Mouse (Mus musculus): ENCODE measurements around the gene Dgkg. TPM values are rescaled to one million over a fixed set of nuclear protein-coding genes. Genes with fewer than 3 reads are reported as not detected.

The Dgkg gene
- total RNA-seq, 2 experiments from 2014 or later = 12.1 to 24.4 TPM

DNA sequence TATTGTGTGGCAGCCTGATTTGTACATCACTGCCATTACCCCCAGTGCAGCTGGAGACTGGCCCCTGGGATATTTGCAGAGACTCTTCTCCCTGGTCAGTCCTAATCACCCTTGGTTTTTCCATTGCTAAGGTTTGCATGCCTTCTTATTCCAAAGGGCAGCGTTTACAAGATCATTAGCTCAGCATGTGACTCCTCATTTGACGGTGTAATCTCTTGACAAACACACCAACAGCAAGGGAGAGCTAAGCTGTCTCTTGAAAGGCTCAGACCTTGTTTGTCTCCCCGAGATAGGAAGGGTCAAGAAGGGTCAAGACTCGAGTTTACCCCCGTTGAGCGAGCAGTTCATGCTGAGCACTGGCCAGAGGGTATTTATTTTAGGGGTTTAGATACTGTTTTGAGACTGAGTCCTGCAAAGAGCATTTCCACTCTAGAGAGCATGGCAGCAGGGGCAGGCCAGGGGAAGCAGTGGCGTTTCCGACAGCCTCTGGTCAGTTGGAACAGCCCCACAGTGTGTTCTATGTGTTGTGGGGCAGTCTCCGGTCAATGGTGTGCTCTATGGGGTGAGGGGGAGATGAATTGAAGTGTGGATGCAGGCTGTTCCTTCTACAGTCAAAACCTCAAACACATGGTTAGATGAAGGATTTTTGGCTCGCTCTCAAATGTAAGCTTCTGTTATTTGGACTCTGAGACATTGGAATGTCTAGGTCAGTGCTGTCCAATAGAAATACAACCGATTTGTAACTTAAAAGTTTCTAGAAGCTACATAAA, 105.6 kb downstream of the Dgkg start:
- no peak for ATAC-seq (replicated peaks; ENCODE audit: poor library complexity, severe bottlenecking)

DNA sequence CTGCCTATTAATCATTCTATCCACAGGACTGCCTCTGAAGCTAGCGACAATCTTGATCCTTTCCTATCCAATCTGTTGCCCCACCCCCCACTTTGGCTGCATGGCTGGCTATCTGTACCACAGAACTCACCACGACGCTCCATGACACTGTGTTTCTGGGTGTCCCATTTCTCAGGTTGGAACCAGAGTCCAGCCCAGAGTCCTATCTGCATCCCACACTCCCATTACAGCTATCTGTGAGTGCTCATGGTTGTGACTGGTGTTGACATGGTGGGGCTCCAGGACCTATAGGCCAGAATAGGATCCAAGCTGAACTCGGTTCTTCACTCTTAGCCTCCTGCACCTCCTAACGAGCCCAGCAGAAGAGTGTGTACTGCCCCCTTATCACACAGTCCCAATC, 107.7 kb downstream of the Dgkg start:
- no peak for ATAC-seq (replicated peaks; ENCODE audit: poor library complexity, severe bottlenecking)

DNA sequence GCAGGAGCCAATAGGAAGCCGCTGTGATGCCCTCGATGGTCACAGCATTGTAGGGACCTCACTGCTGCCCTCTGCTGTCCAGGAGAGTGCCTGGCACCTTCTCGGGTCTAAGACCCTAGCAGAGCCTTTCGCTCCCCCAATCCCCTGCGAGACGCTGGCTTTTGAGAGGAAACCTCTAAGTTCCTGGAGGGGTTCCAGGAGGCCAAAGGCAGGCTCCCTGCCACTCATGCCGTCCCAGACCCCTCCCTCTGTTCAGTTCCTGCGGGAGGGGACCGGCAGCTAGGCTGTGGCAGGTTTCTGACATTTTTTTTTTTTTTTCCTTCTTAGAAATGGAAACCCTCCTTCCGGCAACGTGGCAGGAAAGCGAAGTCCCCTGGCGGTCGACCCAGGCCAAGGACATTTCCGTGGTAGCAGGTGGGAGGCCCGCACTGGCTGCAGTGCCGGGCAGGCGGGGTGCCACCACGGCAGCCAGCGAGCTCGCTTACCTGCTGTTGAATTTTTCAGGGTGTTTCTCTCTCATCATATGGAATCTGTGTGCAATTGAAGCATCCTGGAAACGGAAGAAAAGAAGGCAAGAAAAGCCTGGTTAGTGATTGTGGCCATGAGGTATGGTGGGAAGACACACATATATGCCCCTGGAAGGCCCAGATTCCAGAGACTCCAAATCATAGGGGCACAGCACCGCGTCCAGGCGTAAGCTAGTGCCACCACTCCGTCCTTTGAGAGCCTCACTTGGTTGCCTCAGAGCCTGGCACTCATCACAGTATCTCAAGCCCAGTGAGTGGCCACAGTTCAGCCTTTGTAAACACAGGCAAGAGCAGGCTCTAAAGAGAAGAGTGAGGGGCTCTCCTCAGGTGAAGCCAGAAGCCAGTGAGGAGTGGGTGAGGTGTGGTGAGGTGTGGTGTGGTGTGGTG, 108.6 kb downstream of the Dgkg start:
- ATAC-seq (replicated peaks; ENCODE audit: poor library complexity, severe bottlenecking) = peak; percentile 81

DNA sequence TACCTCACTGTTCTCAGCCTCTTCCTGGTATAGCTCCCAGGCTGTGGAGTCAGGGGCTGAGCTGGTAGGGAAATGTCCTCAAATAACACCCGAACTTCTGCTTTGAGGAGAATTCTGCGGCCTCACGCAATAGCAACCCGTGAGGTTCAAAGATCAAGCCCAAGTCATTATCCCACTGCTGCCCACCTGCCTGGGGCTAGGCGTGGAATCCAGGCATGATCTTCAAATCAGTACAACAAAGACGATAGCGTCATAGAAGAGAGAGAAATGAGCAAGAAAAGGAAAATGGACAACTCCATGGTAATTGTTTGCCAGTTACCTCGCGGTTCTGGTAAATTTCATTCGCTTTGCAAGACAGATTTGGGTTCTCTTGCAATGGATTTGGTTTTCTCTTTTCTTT, 109.3 kb downstream of the Dgkg start:
- ATAC-seq (replicated peaks; ENCODE audit: poor library complexity, severe bottlenecking) = peak; percentile 29

DNA sequence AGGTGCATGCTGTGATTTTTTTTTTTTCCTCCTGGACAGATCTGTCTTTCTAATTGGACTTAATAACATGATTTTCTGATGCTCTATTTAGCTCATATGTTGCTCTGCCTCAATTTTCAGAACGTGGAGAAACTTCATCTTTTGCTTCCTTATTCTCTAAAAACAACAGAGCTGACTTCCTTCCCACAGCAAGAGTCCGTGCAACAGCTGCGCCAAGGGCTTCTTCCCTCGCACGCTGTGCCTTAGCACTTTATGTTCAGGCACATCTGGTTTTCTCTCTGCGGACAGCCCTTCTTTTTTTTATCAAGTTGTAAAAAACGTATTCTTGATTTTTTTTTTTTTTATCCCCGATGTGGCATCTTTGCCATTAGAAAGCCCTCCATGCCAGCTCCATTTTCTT, 111.2 kb downstream of the Dgkg start:
- 0 out of 2 replicates have a peak, but pooled peaks have one; percentile 17 for ATAC-seq (replicated peaks; ENCODE audit: poor library complexity, severe bottlenecking)

DNA sequence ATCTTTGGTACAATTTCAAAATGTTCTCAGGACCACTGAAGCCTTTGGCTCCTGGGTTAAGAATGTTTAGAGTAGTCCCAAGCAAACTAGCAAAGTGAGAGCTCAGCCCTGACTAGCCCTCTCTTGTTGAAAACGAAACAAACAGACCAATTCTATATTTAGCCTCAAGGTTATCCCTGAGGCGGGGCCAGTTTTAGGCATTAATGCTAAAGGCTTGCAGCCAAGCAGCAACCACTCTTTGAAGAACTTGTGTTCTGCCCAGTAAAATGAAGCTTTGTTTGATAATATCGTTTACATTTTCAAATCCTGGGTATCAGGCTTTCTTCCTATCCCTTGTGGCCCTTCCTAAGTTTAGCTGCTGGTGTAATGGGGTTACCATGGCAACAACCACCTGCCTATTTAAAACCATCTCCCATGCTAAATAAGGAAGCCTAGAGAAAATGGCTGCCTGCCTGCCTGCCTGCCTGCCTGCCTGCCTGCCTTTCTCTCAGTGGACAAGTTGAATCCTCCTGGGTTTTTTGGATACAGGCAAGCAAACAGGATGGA, 111.9 kb downstream of the Dgkg start:
- ATAC-seq (replicated peaks; ENCODE audit: poor library complexity, severe bottlenecking) = 0 out of 2 replicates have a peak, but pooled peaks have one; percentile 17

DNA sequence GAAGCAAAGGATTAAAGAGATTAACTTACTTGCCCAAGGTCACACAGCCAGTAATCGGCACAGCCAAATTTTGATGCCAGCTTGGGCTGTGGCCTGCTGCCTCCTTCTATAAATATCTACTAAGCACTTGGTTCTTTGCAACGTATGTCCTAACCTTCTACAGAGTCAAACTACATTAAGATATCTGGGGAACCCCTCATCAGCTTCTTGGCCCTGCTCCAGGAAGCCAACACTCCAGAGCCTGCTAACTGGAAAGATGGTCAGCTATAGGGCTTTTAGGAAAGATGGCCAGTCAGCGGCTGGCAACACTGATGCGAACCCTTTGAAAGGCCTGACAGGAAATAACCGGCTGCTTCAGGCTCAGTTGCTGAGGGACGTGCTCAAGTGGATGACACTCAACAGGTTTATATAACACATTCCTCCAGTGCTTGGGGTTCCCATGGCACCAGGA, 114.3 kb downstream of the Dgkg start:
- no peak for ATAC-seq (replicated peaks; ENCODE audit: poor library complexity, severe bottlenecking)

DNA sequence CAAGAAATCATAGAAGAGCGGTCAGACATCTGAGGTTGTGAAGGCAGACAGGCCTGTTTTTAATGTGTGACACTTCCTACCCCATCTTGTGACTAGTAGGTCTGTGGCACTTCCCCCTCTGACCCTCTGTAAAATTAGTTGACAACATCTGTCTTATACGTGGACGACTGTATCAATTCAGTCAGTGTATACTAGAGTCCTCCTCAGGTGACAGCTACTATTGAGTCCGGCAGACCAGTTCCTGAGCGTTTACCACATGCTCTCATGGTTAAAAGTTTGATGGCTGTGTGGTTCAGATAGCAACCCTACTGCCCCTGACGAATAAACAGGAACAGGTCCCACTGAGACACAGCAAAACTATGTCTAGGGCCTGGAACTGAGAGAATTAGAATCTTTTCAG, 117.7 kb downstream of the Dgkg start:
- no peak for ATAC-seq (replicated peaks; ENCODE audit: poor library complexity, severe bottlenecking)

DNA sequence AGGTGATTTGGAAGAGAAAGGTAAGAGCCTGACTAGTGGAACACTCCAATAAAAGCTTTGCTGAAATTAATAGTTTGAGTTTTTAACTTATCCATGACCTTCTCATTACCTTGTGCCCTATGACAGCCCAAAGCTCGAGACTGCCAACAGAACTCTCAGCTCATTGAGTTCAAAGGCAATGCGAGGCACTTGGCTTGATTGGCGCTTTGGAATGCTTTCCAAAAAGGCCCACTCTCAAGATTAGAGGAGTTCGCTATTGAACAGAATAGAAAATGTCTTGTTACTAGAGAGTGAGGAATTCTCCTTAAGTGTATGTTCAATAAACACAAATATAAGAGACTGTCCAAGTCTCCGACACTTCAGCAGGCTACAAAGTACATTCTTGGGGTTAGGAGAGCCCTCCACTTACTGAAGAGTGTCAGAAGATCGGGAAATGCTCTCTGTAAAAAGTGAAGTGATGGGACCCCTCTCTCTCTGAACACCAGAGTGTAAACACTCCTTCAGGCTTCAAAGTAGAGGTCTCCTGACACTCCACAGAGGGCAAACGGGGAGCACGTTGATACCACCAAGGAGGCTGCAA, 120.3 kb downstream of the Dgkg start:
- ATAC-seq (replicated peaks; ENCODE audit: poor library complexity, severe bottlenecking) = no peak

DNA sequence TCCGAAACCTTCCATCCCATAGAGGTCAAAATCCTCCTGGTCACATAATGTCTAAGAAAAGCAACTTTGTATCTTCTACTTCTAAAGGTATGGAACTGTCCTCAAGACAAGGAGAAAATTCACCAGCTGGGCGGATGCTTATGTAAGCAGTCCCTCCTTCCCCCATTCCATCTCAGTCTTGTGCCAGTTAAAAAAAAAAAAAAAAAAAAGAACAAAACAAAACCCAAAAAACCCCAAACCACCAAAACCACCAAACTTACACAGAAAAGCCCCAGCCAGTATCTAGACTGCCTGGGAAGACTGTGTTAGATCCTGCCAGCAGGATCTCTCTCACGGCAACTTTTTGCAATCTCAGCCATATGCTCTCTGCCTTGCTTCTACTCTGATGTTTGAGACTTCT, 123.9 kb downstream of the Dgkg start:
- ATAC-seq (replicated peaks; ENCODE audit: poor library complexity, severe bottlenecking) = no peak; the same call in 1 of the 2 replicates

DNA sequence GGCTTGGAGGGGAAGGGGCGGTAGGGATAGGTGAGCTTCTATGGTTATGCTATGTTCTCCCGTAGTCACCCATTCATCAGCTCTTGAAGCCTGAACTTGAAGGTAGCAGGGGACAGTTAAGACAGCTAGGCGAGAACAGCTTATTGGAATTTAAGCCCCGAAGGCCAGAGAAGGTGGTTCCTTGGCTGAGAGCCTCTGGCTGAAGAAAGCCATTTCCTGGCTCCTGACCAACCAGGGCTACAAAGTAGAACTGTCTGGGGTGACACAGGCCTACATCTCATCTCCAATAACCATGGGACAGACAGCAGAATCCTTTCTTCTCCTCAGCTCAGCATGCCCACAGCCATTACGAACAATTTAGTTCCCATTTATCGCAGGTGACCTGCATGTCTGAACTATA, 125.2 kb downstream of the Dgkg start:
- ATAC-seq (replicated peaks; ENCODE audit: poor library complexity, severe bottlenecking) = no peak

DNA sequence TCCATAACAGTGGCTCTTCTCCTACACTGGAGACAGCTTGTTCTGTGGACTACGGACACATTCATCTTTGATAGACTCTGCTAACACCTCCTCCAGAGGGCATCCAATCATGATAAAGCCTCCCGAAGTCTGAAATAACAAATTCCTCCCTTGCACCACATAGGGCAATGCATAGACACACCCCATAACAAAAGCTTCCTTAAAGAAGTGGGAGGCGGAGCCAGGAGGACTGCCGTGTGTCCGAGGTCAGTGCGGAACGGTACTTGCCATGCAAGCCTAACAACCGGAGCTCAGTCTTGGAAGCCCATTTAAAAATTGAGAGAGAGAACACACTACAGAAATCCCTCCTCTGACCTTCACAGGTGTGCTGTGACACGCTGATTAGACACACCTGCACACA, 126.0 kb downstream of the Dgkg start:
- no peak for ATAC-seq (replicated peaks; ENCODE audit: poor library complexity, severe bottlenecking)

DNA sequence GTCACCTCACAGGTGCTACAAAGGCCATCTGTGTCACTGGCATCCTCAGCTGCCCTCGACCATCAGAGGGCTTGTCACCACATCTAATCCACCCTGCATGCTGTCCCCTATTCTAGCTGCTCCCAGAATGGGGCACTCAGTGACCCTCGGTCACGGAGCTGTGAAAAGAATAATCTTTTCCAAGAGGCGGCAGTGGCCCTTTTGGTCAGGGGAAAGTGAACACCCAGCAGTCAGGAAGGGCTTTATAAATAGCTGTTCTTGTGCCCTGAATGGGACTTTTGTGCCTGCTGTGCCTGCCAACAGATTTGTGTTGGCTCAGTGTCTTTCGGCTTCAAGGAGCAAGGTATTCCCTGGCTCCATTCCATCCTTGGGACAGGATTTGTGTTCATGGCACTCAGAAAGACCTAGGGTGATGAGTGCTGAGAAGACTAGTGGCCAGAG, 129.5 kb downstream of the Dgkg start:
- no peak for ATAC-seq (replicated peaks; ENCODE audit: poor library complexity, severe bottlenecking)

DNA sequence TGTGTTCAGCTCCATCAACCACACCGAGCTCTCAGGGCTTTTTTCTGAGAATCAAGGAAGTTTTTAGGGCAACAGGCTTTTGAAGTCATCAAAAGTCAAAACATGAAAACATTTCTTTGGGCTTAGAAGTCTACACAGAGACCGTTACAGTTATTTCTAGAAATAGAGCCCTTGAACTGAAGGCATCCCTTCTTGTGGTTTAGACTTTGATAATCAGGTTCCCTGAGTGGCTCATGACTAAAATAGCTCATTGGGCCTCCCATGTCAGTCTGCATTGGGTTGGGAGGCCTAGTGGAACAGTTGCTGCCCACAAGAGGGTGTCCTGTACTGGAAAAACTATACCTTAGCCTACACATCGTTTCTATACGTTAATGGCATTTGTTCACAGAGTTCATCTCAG, 130.6 kb downstream of the Dgkg start:
- no peak for ATAC-seq (replicated peaks; ENCODE audit: poor library complexity, severe bottlenecking)

DNA sequence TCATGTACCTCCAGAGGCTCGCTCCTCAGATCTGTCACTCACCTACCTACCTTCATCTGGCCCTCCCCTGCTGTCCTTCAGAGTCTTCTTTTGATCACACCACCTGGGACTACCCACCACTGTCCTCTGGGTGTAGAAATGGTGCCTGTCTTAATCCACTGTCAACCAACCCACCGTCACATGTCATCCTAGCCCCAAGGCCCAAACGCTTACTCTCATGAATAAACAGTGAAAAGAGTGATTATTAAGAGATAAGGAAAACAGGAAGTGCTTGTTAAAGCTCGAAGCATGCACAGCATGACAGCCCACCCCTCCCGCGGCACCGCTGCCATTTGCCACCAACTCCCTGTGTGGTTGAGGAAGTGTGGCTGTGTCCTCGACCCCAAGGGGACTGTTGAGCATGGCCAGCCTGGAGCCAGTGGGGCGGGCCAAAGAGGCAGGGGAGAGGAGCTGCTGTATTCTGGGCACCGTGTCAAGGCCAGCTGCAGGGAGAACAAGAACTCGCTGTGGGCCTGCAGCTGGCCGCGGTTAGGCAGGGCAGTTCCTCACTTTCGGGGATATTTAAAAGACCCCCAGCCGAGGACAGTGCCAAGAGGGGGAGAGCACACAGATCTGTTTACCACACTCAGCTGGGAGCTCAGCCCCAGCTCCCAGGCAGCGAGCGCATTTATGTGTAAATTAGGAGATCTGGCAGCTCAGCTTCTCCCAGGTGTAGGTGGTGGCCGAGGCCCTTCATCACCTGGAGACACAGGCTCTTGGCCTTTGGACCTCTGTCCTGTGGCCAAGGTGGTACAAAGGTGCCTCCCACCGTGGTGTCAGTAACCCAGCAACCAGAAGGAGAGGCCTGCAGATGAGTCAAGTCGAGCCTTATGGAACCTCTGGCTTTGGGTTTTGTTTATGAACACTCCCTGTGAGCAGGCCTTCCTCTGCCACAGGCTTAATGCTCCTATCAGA, 139.3 kb downstream of the Dgkg start:
- peak; percentile 96 for ATAC-seq (replicated peaks; ENCODE audit: poor library complexity, severe bottlenecking)

DNA sequence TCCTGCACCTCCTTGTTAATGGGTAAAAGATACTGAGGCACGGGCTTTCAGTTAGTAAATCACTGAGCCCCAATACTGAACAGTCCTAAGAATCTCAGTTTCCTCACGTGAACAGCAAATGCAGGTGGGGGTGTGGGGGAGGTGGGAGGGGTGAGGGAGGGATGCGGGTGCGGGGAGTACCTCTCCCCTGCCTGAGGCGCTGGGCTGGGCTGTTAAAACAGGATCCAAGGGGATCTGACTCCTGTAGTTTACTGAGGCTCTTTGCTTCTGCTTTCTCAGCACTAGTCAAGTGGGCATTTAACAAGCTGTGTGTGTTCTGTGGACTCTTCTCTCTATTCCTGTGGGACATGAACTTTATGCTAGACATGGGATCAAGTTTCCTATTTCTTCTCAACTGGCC, 141.5 kb downstream of the Dgkg start:
- no peak for ATAC-seq (replicated peaks; ENCODE audit: poor library complexity, severe bottlenecking)

DNA sequence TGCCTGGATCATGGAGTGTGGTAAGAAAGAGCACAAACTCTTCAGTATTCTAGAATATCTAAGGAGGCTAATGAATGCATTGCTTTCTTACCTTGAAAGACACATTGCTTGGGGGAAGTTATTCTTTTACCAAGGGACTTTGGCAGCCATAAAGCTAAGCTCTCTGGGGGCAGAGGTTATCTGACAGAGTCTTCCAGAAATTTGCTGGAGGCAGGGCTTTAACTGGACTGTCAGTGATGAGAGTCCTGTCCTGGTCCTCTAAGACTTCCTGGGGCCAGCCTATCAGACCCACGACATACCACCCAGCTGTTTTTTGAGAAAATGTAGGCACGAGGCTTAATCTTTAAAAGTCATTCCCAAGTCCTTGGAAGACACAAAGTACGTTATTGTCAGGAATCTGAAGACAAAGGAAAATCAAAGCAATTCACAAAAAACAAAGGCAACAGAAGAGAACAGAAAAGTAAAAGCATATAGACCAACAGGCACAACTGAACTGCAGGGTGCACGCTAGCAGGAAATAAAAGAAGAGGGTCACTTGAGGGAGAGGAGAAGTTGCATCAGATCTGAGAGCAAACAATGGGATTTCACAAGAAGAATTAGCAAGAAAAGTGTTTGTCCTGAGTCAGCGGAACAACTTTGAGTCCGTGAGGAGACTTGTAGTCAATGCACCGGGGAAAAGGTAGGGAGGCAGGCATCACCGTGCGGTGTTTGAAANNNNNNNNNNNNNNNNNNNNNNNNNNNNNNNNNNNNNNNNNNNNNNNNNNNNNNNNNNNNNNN, 146.0 kb downstream of the Dgkg start:
- peak; percentile 72 for ATAC-seq (replicated peaks; ENCODE audit: poor library complexity, severe bottlenecking)

DNA sequence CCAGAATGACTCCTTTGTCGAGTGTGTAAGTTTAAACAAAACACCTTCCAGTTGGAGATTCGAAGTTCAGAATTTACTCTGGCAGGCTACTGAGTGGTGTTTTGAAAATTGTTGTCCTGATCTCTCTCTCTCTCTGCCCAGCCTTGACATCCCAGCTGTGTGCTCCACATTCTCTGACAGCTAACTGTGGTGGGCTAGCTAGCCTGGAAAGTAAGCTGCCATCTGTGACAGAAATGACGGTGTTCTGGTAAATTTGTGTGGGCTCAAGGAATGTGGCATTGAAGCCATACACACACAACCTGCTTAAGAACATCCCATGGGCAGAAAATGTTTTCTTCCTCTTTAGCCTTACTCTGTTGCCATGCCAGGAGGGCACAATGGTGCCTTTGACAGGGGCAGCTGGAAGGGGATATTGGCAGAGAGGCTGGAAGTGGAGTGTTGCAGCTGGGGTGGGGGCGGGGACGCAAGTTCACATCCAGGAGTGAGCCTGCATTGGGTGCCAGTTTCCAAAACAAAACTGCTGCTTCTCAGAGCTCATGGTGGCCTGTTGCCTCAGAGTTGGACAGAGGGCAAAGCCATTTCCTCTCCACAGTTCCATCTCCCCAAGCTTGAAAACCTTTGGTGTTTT, 148.0 kb downstream of the Dgkg start:
- no peak for ATAC-seq (replicated peaks; ENCODE audit: poor library complexity, severe bottlenecking)
